Mouse (Mus musculus) forebrain, embryonic 12.5 days (tissue): ENCODE measurements around the gene Tcstv1. TPM values are rescaled to one million over a fixed set of nuclear protein-coding genes. Genes with fewer than 3 reads are reported as not detected.
"Not testable (repeated sequence)": the region's sequence is repeated elsewhere in the genome, so short reads cannot be mapped to it uniquely, and the experiment has no call there.

ENCODE experiments used
- ATAC-seq: fragments of 200-750 bp; cut with Nextera tagmentation; 2 replicates; pipeline ENCODE4 v1.8.0; 2017; ENCODE audit warnings: moderate TSS enrichment; ENCODE audit not compliant: low FRiP score
- H3K27ac ChIP-seq: fragments of 300-500 bp; sonication (generic); 2 replicates; pipeline ENCODE4 v1.5.1; 2016; ENCODE audit warnings: mild to moderate bottlenecking
- H3K27me3 ChIP-seq: fragments of 300-500 bp; sonication (generic); 2 replicates; pipeline ENCODE4 v1.6.1; 2016; ENCODE audit warnings: mild to moderate bottlenecking
- H3K36me3 ChIP-seq: fragments of 300-500 bp; sonication (generic); replicated peaks from 2 replicates; pipeline ENCODE4 v1.6.1; 2016; ENCODE audit warnings: mild to moderate bottlenecking
- H3K4me1 ChIP-seq: fragments of 300-500 bp; sonication (generic); 2 replicates; pipeline ENCODE4 v1.6.1; 2016
- H3K4me2 ChIP-seq: fragments of 300-500 bp; sonication (generic); 2 replicates; pipeline ENCODE4 v1.6.1; 2016; ENCODE audit warnings: mild to moderate bottlenecking, moderate library complexity
- H3K4me3 ChIP-seq: fragments of 300-500 bp; sonication (generic); replicated peaks from 2 replicates; pipeline ENCODE4 v1.5.1; 2016; ENCODE audit warnings: mild to moderate bottlenecking
- H3K9ac ChIP-seq: fragments of 300-500 bp; sonication (generic); 2 replicates; pipeline ENCODE4 v1.6.1; 2016; ENCODE audit warnings: mild to moderate bottlenecking
- H3K9me3 ChIP-seq: fragments of 300-500 bp; sonication (generic); 2 replicates; pipeline ENCODE4 v1.6.1; 2016
- WGBS: fragments of 180-500 bp; shearing (Covaris S2); methylation state at CpG from one replicate; pipeline ENCODE4 v1.1.7; 2016; 5-methylcytosine and 5-hydroxymethylcytosine counted together
- polyA plus RNA-seq: library from polyadenylated mRNA; unstranded; fragments of >200 nt; fragmentation: Nextera tagmentation; extraction: Ambion mirVana; gene quantifications from 2 replicates; pipeline ENCODE4 v1.2.1, GENCODE M21; 2016

The Tcstv1 gene
- not detected in 2 replicates for polyA plus RNA-seq

- not testable (repeated sequence) for H3K9ac ChIP-seq, H3K4me3 ChIP-seq, ATAC-seq, H3K36me3 ChIP-seq, H3K27ac ChIP-seq, H3K4me2 ChIP-seq, H3K9me3 ChIP-seq, H3K27me3 ChIP-seq, H3K4me1 ChIP-seq
- WGBS: 84% methylated on average over 3 of the region's 3 CpGs
These were observed at the start of gene Tcstv1 for GRCm38 (mm10) chr13:119894685-119895084. Tcstv1 (minus strand) TSS chr13:119894785.

- 83% methylated on average over 1 of the region's 5 CpGs for whole genome bisulfite sequencing
These were observed 34.6 kb upstream of the Tcstv1 start, which contains the start of gene Gm21761 for GRCm38 (mm10) chr13:119929172-119929571. Gm21761 (minus strand) TSS chr13:119929272.

GRCm38 (mm10) chr13:119924597-119925340 is 30.2 kb upstream of the Tcstv1 start:
- not testable (repeated sequence) for H3K9me3 ChIP-seq, H3K27me3 ChIP-seq, H3K9ac ChIP-seq, H3K4me3 ChIP-seq, H3K4me2 ChIP-seq, H3K27ac ChIP-seq, H3K36me3 ChIP-seq, H3K4me1 ChIP-seq, ATAC-seq
- 75% methylated on average over 3 of the region's 3 CpGs for WGBS

More at GRCm38 (mm10) chr13:119929172-119929571, 34.6 kb upstream of the Tcstv1 start, which contains the start of gene Gm21761:
- ATAC-seq, H3K27ac ChIP-seq, H3K27me3 ChIP-seq, H3K9me3 ChIP-seq, H3K4me3 ChIP-seq, H3K9ac ChIP-seq, H3K36me3 ChIP-seq, H3K4me2 ChIP-seq, H3K4me1 ChIP-seq: not testable (repeated sequence)

- not testable (repeated sequence) for H3K4me2 ChIP-seq, ATAC-seq, H3K27me3 ChIP-seq, H3K9ac ChIP-seq, H3K4me1 ChIP-seq, H3K27ac ChIP-seq, H3K9me3 ChIP-seq, H3K4me3 ChIP-seq, H3K36me3 ChIP-seq
- WGBS: 87% methylated on average over 4 of the region's 5 CpGs
These were observed 22.6 kb upstream of the Tcstv1 start for GRCm38 (mm10) chr13:119916966-119917722.

GRCm38 (mm10) chr13:119916449-119916848 is 21.9 kb upstream of the Tcstv1 start:
- not testable (repeated sequence) for H3K27me3 ChIP-seq, H3K4me2 ChIP-seq, H3K36me3 ChIP-seq, H3K27ac ChIP-seq, H3K4me3 ChIP-seq, H3K9ac ChIP-seq, H3K9me3 ChIP-seq, ATAC-seq, H3K4me1 ChIP-seq
- 75% methylated on average over 2 of the region's 2 CpGs for WGBS

- H3K4me3 ChIP-seq, H3K27me3 ChIP-seq, H3K9ac ChIP-seq, H3K4me1 ChIP-seq, ATAC-seq, H3K9me3 ChIP-seq, H3K4me2 ChIP-seq, H3K27ac ChIP-seq, H3K36me3 ChIP-seq: not testable (repeated sequence)
- WGBS: 54% methylated on average over 5 of the region's 5 CpGs
These were observed 4.0 kb upstream of the Tcstv1 start for GRCm38 (mm10) chr13:119898549-119898948.

GRCm38 (mm10) chr13:119886896-119887295 is 7.7 kb downstream of the Tcstv1 start:
- 49% methylated on average over 4 of the region's 4 CpGs for WGBS

GRCm38 (mm10) chr13:119864395-119864999 is 30.1 kb downstream of the Tcstv1 start:
- H3K27me3 ChIP-seq, H3K27ac ChIP-seq, H3K9me3 ChIP-seq, H3K9ac ChIP-seq, H3K4me2 ChIP-seq, ATAC-seq, H3K4me3 ChIP-seq, H3K36me3 ChIP-seq, H3K4me1 ChIP-seq: not testable (repeated sequence)
- WGBS: 79% methylated on average over 6 of the region's 7 CpGs

More at GRCm38 (mm10) chr13:119886896-119887295, 7.7 kb downstream of the Tcstv1 start:
- H3K4me2 ChIP-seq, H3K27me3 ChIP-seq, ATAC-seq, H3K9me3 ChIP-seq, H3K27ac ChIP-seq, H3K4me3 ChIP-seq, H3K9ac ChIP-seq, H3K4me1 ChIP-seq, H3K36me3 ChIP-seq: not testable (repeated sequence)

- ATAC-seq, H3K27ac ChIP-seq, H3K36me3 ChIP-seq, H3K4me1 ChIP-seq, H3K4me3 ChIP-seq, H3K9me3 ChIP-seq, H3K27me3 ChIP-seq, H3K4me2 ChIP-seq, H3K9ac ChIP-seq: not testable (repeated sequence)
- no CpG with 5 or more reads among the region's 6 CpGs for WGBS
These were observed 32.2 kb downstream of the Tcstv1 start for GRCm38 (mm10) chr13:119862399-119862798.

Other genes starting within 250 kb of the Tcstv1 start
- 399 and 410 TPM in 2 replicates for gene Hmgcs1, start 204.4 kb downstream of the Tcstv1 start, polyA plus RNA-seq
- 4.1 and 4.8 TPM in 2 replicates for gene Nim1k, start 138.9 kb downstream of the Tcstv1 start, polyA plus RNA-seq
- gene Zfp131, start 103.9 kb downstream of the Tcstv1 start, polyA plus RNA-seq: 56.5 and 57.7 TPM in 2 replicates
- gene AF067063, start 64.6 kb downstream of the Tcstv1 start, polyA plus RNA-seq: not detected in 2 replicates
- not detected in 2 replicates for gene D13Ertd608e, start 58.8 kb downstream of the Tcstv1 start, polyA plus RNA-seq
- not detected in 2 replicates for gene Gm21761, start 34.5 kb upstream of the Tcstv1 start, polyA plus RNA-seq
- gene B020031M17Rik, start 56.0 kb upstream of the Tcstv1 start, polyA plus RNA-seq: not detected in 2 replicates
- not detected in 2 replicates for gene Gm36079, start 132.2 kb upstream of the Tcstv1 start, polyA plus RNA-seq
- gene Gm21188, start 157.4 kb upstream of the Tcstv1 start, polyA plus RNA-seq: not detected in 2 replicates
- gene Gm20767, start 245.5 kb upstream of the Tcstv1 start, polyA plus RNA-seq: not detected in 2 replicates